Mouse (Mus musculus) frontal cortex, postnatal 14 days (tissue): ENCODE results near the gene Vgf.

ENCODE experiments used
- DNase-seq, 2 experiments: peaks; one replicate each; pipeline ENCODE4 v3.0.0; 2022; ENCODE audit warnings: low spot score in 2 of 2

Gene Vgf

GRCm38 (mm10) chr5:137072079-137072960, 46.1 kb downstream of the Vgf start, which contains the start of gene Serpine1:
TSS of gene Serpine1 (minus strand) at chr5:137072268.
- peak; percentile 46 to 60 for DNase-seq

GRCm38 (mm10) chr5:137073141-137073540, 46.9 kb downstream of the Vgf start:
- DNase-seq: no peak

DNA sequence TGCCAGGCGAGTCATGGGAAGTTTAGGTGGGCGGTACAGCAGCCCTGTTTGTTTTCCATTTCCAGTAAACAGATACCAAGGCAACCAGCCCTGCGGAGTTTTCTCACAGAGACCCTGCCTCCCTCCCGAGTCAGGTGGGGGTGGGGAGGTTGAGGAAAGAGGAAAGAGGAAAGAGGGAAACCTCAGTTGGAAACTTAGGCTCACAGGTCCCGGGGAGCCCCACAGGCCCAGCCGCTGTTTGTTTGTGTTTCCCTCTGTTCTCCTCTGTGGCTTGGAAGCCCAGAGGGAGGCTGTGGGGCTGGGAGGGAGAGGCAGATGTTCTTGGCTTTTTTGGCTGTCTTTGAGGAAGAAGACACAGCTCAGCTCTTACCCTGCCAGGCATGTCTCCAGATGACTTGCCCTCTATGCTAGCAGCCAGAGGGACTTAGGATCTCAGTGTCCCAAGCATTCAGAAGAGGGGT, 48.0 kb downstream of the Vgf start:
- no peak for DNase-seq

DNA sequence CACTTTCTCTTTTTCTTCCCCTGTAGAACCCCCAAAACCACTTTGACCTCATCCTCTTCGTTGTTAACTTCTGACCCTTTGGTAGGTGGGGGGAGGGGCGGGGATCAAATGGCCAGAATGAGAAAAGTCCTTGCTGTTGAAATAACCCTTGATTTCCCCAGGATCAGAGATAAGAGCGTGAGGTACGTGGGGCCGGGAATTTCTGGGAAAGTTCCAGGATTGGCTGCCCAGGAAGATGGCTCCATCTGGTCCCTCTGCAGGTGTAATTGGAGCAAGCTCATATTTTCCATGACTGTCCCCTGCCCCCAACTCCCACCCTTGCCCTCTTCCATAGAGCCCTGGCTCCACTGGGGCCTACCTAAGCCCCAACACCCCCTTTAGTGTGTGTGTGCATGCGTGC, 49.5 kb downstream of the Vgf start:
- DNase-seq: no peak

- DNase-seq: no peak
Observed at GRCm38 (mm10) chr5:137076191-137076930, 50.2 kb downstream of the Vgf start.

DNA sequence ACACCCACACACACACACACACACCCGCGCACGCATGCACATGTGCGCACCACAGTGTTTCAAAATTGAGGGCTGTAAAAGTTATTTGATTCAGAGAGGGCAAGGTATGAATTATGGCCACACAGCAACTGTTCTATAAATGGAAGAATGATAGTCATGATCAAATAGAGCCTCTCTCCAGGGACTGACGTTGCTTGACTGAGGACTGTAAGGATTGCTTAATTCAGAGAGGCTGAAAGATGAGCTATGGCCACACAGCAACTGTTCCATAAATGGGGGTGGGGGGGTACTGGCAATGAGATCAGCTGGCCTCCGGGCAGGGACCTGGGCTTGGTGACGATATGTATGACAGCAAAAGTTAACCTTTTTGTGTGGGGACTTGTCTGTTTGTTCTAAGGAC, 51.0 kb downstream of the Vgf start:
- no peak for DNase-seq

GRCm38 (mm10) chr5:137078041-137078440, 51.8 kb downstream of the Vgf start:
- no peak for DNase-seq

DNA sequence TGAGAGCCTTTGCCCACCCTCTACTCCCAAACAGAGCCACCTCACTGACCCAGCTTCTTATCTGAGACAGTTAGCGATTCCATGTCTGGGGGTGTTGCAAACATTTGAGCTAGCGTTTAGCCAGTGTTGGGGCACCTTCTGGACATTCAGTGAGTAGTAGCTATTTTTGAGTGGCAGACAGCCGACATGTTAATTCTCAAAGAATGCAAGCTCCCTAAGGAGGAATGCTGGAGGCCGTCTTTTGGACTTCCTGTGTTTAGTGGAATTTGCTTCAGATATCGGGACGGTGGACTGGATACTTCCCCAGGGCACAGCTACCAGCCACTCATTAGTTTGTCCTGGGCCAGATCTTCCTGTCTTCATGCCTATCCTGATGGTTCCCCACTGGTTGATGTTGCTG, 52.4 kb downstream of the Vgf start:
- DNase-seq: no peak

- no peak for DNase-seq
Observed at GRCm38 (mm10) chr5:137079849-137080248, 53.7 kb downstream of the Vgf start.
